Mouse (Mus musculus): Measurements from ENCODE around the gene Nrg3.

GRCm38 (mm10) chr14:38597735-38598134 is 875.2 kb downstream of the Nrg3 start:
- no peak for TF ChIP-seq CTCF (IDR thresholded peaks at IDR 0.05; ENCODE audit: insufficient read depth, low read length)
- no peak for TF ChIP-seq POLR2A (IDR thresholded peaks at IDR 0.05; ENCODE audit: borderline replicate concordance, extremely low read depth, low read depth, low read length)
